Mouse (Mus musculus) NIH3T3 (cell line): ENCODE results near the gene Kmt2a.
A peak's percentile ranks its signal among the peaks of the same experiment; 100 is the strongest.

Experiments
- DNase-seq: peaks from one replicate; pipeline ENCODE4 v3.0.0-alpha.2; 2012; ENCODE audit warnings: low read depth

Kmt2a gene

DNA sequence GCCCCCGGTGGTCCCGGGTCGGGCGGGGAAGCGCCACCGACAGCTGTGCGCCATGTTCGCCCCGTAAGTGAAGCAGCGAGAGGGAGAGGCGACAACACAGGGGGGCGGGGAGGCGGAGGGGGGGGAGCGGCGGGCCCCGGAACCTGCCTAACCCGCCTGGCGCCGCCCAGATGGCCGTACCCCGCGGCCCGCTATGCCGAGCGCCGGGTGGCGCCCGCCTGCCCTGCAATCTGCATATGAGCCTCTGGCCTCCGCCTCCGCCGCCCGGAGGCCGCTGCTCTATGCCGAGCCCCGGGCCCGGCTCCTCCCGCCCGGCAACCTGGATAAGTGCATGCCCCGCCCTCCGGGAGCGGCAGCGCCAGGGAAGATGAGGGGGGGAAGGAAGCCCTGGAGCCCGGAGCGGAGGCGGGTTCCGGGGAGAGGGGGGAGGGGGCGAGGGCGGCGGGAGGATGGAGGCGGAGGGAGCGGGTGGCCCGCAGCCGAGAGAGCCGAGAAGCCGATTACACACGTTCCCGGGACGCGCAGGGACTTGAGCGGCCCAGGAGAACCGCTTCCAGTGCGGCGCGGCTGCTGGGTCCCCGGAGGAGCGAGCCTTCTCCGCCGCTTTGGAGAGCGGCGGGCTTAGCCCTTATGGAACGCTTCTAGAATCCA lies at the start of gene Kmt2a:
Gene Kmt2a (minus strand): TSS at position 76 of the 651 bp plus-strand sequence.
- DNase-seq: peak; percentile 97

- no peak for DNase-seq
These were observed 40.4 kb upstream of the Kmt2a start for GRCm38 (mm10) chr9:44921543-44921942.

DNA sequence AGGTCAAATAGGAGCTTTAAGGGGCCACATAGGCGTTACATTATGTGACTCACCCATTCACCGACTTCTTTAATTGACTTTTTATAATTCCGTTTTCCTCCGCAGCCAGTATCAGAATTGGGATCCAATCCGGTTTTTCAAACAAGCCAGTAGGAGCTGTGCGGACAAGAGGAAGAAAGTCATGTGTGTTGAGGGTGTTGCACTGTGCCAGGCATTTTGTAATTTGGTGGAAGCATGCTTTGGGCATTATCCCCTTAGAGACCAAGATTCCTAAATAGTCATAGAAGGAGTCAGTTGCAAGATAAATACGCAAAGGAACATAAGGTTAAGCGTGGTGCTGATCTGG lies 40.0 kb upstream of the Kmt2a start:
- peak; percentile 86 for DNase-seq

DNA sequence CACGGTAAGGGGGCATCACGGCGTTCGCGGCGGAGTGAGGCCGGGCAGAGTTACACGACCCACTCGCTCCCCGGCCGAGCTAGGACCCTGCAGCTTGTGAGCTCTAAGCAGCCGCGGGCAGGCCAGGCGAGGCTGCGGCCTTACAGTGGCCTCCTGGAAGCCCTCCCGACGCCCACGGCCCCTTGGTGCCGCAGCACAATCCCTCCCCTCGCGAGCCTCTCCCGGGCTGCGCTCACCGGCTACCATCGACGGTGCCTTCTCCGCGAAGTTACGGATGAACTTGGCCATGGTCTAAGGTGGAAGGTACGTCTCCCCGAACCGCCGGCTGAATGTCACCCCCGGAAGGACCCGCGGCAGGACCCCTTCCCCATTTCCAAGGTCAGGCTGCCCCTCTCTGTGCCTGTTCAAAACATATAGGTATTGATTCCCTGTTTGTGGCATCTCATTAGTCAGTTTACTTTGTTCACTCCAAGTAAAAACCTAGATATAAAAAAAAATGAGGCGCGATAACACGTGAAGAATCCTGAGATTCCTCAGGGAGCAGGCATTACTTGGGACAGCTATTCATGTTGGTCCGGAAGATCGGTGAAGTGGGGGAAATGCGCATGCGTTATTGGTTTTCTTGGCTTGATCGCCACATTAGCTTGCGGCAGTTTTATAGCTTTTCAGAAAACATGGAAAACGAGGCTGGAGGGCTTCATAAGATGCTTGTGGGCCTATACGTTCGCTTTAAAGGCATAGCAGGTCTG lies 39.5 kb upstream of the Kmt2a start, which contains the start of gene Atp5l:
Gene Atp5l (minus strand): TSS at position 369 of the 749 bp plus-strand sequence.
- peak; percentile 95 for DNase-seq

GRCm38 (mm10) chr9:44919606-44920005 lies 38.5 kb upstream of the Kmt2a start:
- peak; percentile 34 for DNase-seq

DNA sequence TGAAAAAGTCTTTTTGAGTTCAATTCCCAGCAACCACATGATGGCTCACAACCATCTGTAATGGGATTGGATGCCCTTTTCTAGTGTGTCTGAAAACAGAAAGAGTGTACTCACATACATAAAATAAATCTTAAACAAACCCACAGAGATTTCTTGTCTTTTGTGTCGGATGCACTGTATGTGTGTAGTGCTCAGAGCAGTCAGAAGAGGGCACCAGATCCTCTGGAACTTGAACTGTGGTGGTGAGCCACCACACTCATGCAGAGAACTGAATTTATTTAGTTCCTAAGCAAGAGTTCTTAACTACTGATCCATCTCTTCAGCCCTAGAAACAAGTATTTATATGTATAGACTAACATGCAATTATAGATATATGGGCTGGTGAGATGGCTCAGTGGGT lies 35.1 kb upstream of the Kmt2a start:
- peak; percentile 75 for DNase-seq

GRCm38 (mm10) chr9:44914706-44915105 lies 33.6 kb upstream of the Kmt2a start:
- DNase-seq: peak; percentile 25

DNA sequence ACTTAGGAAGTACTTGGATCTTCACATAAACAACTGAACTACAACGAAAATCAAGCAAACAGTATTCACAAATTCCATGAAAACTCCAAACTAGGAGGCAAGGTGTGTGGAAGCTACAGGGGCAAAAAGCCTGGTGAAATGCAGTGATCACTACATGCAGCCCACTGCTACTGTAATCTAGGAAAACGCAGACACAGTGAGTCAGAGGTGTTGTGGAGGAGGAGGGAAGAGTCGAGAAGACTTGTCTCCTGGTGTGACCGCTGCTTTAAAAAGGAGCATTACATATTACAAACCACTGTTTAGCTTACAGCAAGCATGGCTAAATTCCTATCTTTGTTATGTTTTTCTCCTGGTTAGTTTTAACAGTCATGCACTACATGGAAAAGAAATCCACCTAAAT lies 30.3 kb upstream of the Kmt2a start:
- no peak for DNase-seq

DNA sequence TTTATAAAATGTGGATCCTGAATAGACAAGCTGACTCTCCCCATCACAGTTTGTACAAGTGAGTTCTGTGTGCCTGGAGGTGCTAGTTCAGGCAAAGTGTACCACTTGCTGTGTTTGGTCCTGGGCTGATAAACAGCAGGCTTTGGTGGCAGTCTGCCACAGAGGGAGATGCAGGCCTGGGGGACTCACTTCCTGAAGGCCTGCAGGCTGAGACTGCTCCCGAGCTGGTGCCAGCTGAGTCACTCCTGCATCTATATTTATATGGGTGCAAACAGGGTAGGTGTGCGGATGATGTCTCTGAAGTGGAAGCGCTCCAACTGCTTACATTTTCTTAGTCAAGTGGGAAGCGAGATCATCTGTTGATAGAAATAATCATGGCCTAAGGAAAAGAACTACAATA lies 24.5 kb upstream of the Kmt2a start:
- DNase-seq: peak; percentile 76

GRCm38 (mm10) chr9:44904964-44905363 lies 23.9 kb upstream of the Kmt2a start:
- DNase-seq: peak; percentile 91

DNA sequence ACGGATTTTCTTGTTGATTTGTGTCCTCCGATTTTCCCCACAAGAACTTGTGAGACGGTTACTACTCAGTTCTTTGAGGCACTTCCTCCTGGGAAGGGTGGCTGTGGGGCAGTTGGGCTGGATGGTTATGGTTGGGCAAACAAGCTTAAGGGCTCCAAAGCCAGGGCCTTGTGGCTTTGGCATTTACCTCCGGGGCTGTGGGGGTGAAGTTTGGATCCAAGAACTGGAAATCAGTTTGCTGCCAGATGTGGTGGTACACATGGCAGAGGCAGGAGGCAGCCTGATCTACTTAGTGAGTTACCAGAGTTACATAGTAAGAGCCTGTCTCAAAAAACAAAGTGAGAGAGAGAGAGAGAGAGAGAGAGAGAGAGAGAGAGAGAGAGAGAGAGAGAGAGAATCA lies 22.8 kb upstream of the Kmt2a start:
- peak; percentile 45 for DNase-seq

GRCm38 (mm10) chr9:44900402-44900801 lies 19.3 kb upstream of the Kmt2a start:
- no peak for DNase-seq

- no peak for DNase-seq
These were observed 18.6 kb upstream of the Kmt2a start for GRCm38 (mm10) chr9:44899716-44900115.

GRCm38 (mm10) chr9:44897024-44897423 lies 15.9 kb upstream of the Kmt2a start:
- DNase-seq: no peak

GRCm38 (mm10) chr9:44892664-44893063 lies 11.6 kb upstream of the Kmt2a start:
- DNase-seq: no peak

GRCm38 (mm10) chr9:44891210-44891609 lies 10.1 kb upstream of the Kmt2a start:
- DNase-seq: no peak

DNA sequence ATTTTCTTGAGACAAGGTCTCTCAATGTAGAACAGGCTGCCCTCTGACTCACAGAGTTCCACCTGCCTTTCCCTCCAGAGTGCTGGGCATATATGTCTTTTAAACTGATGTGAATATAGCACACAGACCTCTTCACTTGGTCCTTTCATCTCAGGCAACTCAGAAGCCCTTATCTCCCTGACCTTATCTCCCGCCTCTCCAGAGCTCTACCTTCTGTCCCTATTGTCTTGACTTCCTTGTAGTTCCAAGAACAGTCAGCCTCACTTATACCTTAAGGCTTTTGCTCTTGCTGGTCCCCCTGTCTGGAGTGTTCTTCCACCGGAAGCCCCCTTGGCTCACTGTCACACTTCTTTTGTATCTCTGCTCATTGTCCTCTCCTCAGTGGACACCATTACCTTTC lies 9.0 kb upstream of the Kmt2a start:
- no peak for DNase-seq

DNA sequence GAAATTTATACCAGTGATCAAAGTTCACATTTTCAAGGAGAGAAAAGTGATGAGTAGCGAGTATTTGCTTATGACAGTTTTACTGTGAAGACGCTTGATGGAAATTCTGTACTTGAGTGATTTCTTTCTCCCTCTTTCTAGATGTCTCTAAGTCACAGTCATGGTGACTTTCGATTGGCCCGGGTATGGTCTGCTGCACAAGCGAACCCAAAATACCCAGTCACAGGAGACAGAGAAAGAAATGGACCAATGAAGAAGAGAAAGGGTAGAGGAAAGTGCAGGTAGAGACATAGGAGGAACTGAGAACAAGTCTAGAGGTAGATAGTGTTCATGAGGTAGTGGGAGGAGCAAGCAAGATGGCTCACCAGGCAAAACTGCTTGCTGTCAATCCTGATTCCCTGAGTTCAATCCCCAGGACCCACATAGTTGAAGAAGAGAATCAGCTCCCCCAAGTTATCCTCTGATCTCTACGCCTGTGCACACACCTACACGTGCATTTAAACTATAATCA lies 7.1 kb upstream of the Kmt2a start:
- no peak for DNase-seq

DNA sequence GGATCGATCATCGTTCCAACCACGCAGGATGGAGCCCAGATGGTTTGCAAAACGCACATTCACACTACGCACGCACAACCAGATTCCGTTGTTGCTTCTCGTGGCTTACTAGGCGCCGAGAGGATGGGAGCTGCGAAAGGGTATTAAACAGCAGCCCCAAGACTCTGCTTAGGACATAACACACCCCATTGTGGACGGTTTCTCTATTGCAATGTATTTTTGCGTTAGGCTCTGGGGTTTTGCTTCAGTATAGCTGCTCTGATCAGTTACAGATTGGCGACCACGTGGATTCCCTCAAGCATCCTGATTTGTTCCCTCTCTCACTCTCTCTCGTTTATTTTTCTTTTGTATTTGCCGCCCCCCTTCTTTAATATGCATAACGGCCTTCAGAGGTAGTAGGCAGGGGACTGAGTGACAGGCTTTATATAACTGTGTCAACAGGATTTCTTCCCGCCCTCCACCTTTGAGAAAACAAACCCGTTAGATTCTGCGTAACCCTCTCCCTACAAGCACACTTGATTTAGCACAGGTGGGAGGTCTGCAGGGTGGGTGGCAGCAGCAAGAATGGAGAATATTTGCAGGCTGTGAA lies 2.0 kb upstream of the Kmt2a start:
- peak; percentile 51 for DNase-seq

- peak; percentile 64 for DNase-seq
These were observed 1.4 kb upstream of the Kmt2a start for GRCm38 (mm10) chr9:44882436-44882980.

- peak; percentile 76 for DNase-seq
These were observed 892 bp upstream of the Kmt2a start for GRCm38 (mm10) chr9:44881941-44882435.

GRCm38 (mm10) chr9:44880309-44881081 lies 601 bp downstream of the Kmt2a start:
- peak; percentile 33 for DNase-seq
